Mouse (Mus musculus) testis, adult 2 months (tissue): ENCODE results near the gene Gucd1.

Experiments used
- CTCF ChIP-seq: fragments of 200-500 bp; IDR thresholded peaks from 2 replicates; pipeline ENCODE4 v1.5.1; 2012; ENCODE audit warnings: low read depth, mild to moderate bottlenecking, inconsistent platforms, low read length, moderate library complexity; ENCODE audit not compliant: control insufficient read depth, insufficient read depth, insufficient replicate concordance
- POLR2A ChIP-seq: fragments of 200-500 bp; IDR thresholded peaks from 2 replicates; pipeline ENCODE4 v1.6.1; 2012; ENCODE audit warnings: low read depth, mild to moderate bottlenecking, inconsistent platforms, low read length, moderate library complexity; ENCODE audit not compliant: control insufficient read depth

DNA sequence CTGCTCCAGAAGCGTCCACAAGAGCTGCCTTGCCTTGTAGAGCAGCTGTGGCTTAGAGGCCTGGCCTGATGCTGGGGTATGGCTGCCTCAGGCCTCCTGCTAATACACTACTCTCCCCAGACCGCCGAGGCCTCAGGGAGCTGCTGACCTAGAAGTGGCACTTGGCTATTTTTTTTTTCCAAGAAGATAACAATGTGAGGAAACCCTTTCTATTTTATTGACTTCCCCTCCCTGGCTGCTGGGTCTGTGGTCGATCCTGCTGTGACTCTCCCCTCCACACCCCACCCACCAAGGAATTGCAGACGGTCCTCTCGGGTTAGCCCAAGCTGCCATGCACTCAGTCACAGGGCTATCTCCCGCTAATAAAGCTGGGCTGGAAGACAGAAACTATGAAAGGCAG is 183.6 kb downstream of the Gucd1 start:
- TF ChIP-seq CTCF, result no peak
- no peak for TF ChIP-seq POLR2A
